Mouse (Mus musculus): ENCODE data around the gene Uvssa.

DNA sequence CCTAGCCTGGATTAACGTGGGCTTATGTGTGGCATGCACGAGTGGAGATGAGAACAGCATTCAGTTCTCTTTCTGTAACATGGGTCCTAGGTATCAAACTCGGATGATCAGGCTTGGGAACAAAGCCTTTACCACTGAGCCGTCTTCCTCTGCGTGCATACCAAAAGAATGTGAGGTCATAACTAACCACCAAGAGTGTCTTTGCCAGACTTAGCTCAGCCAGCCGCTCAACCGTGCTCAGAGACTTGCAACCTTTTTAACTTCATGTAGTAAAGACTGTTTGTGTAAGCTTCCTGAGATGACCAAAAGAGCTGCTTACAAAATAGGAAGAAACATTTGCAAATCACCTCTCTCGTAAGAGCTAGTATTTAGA lies 26.1 kb upstream of the Uvssa start:
- TF ChIP-seq POLR2A (IDR thresholded peaks at IDR 0.05; ENCODE audit: insufficient read length, low read depth) (no peak), POLR2AphosphoS2 (IDR thresholded peaks at IDR 0.05; ENCODE audit: insufficient read length, low read depth) (no peak), MAX (IDR thresholded peaks at IDR 0.05; ENCODE audit: low read depth) (no peak), TCF12 (IDR thresholded peaks at IDR 0.05; ENCODE audit: insufficient read depth, poor library complexity, severe bottlenecking) (no peak), USF1 (IDR thresholded peaks at IDR 0.05; ENCODE audit: low read depth) (no peak), REST (IDR thresholded peaks at IDR 0.05; ENCODE audit: insufficient read depth, insufficient read length) (no peak), MYOG (IDR thresholded peaks at IDR 0.05; ENCODE audit: control insufficient read depth in 1 of 3, insufficient read depth in 1 of 3, insufficient read length in 2 of 3, low read depth in 2 of 3) (no peak), CEBPB (IDR thresholded peaks at IDR 0.05; ENCODE audit: insufficient read depth, poor library complexity, severe bottlenecking) (no peak), E2F4 (IDR thresholded peaks at IDR 0.05; ENCODE audit: insufficient read depth) (no peak), SRF (IDR thresholded peaks at IDR 0.05; ENCODE audit: control insufficient read depth, insufficient read length, low read depth) (no peak), MYOD1 (IDR thresholded peaks at IDR 0.05; ENCODE audit: control insufficient read depth in 1 of 3, insufficient read length in 2 of 3, low read depth in 2 of 3) (no peak)

All from myocyte (in vitro differentiated cells).